Mouse (Mus musculus) C2C12 (cell line): ENCODE data around the gene Cmtm3.

ENCODE experiments used
- CTCF ChIP-seq: IDR thresholded peaks from one replicate; pipeline ENCODE4 v1.5.1; 2011; ENCODE audit not compliant: control insufficient read depth, insufficient read depth, insufficient read length
- FOSL1 ChIP-seq: IDR thresholded peaks from one replicate; pipeline ENCODE4 v1.8.0; 2011; ENCODE audit warnings: mild to moderate bottlenecking, low read length; ENCODE audit not compliant: poor library complexity, insufficient read depth, severe bottlenecking
- MAX ChIP-seq: IDR thresholded peaks from one replicate; pipeline ENCODE4 v1.6.1; 2011; ENCODE audit warnings: mild to moderate bottlenecking, control low read depth
- MYOD1 ChIP-seq: IDR thresholded peaks from one replicate; pipeline ENCODE4 v1.6.1; 2011; ENCODE audit warnings: low read depth; ENCODE audit not compliant: control insufficient read depth, insufficient read length
- MYOG ChIP-seq: IDR thresholded peaks from one replicate; pipeline ENCODE4 v1.6.1; 2011; ENCODE audit not compliant: control insufficient read depth, insufficient read length; ENCODE audit errors: extremely low read depth
- USF1 ChIP-seq: IDR thresholded peaks from one replicate; pipeline ENCODE4 v1.6.1; 2011; ENCODE audit warnings: low read depth, mild to moderate bottlenecking, control low read depth, moderate library complexity

- TF ChIP-seq MYOD1 (no peak), CTCF (no peak), MYOG (no peak), USF1 (no peak), MAX (no peak), FOSL1 (no peak)
Observed at GRCm38 (mm10) chr8:104341678-104342077, 2.5 kb downstream of the Cmtm3 start.
